Mouse (Mus musculus) cerebellum, adult 2 months (tissue): ENCODE results near the gene Tex264. TPM values are rescaled to one million over a fixed set of nuclear protein-coding genes. Genes with fewer than 3 reads are reported as not detected.

Experiments used
- DNase-seq, 2 experiments: peaks; one replicate each; pipeline ENCODE4 v3.0.0; 2021
- H3K27ac ChIP-seq: fragments of 200-500 bp; 2 replicates; pipeline ENCODE4 v1.5.1; 2012; ENCODE audit warnings: low read length, control low read depth, inconsistent platforms; ENCODE audit not compliant: insufficient read depth
- H3K27me3 ChIP-seq: fragments of 200-500 bp; 2 replicates; pipeline ENCODE4 v1.6.1; 2012; ENCODE audit warnings: inconsistent platforms, mild to moderate bottlenecking, low read length, moderate library complexity; ENCODE audit not compliant: control insufficient read depth, insufficient read depth
- H3K4me1 ChIP-seq: fragments of 200-500 bp; 2 replicates; pipeline ENCODE4 v1.6.1; 2011; ENCODE audit warnings: low read length; ENCODE audit not compliant: control insufficient read depth, insufficient read depth
- H3K4me3 ChIP-seq: fragments of 200-500 bp; replicated peaks from 2 replicates; pipeline ENCODE3; 2011; ENCODE audit warnings: mild to moderate bottlenecking, low read depth, low read length, control low read depth; ENCODE audit not compliant: insufficient read depth
- CTCF ChIP-seq: fragments of 200-500 bp; IDR thresholded peaks from 2 replicates; pipeline ENCODE4 v1.5.1; 2011; ENCODE audit warnings: low read depth, mild to moderate bottlenecking, control low read depth, low read length, moderate library complexity, borderline replicate concordance; ENCODE audit not compliant: insufficient read depth
- POLR2A ChIP-seq: fragments of 200-500 bp; IDR thresholded peaks from 2 replicates; pipeline ENCODE4 v1.6.1; 2011; ENCODE audit warnings: low read length, control low read depth, borderline replicate concordance; ENCODE audit not compliant: insufficient read depth
- WGBS: fragments of 180-500 bp; shearing (Covaris S2); methylation state at CpG from one replicate; pipeline ENCODE4 v1.1.7; 2018; 5-methylcytosine and 5-hydroxymethylcytosine counted together
- polyA plus RNA-seq: library from polyadenylated mRNA; depleted of rRNA; stranded (reverse); fragments of >200 nt; gene quantifications from 2 replicates; pipeline ENCODE4 v1.2.3, GENCODE M21; 2012

The Tex264 gene
- polyA plus RNA-seq, 1 experiment: 96.5 TPM

DNA sequence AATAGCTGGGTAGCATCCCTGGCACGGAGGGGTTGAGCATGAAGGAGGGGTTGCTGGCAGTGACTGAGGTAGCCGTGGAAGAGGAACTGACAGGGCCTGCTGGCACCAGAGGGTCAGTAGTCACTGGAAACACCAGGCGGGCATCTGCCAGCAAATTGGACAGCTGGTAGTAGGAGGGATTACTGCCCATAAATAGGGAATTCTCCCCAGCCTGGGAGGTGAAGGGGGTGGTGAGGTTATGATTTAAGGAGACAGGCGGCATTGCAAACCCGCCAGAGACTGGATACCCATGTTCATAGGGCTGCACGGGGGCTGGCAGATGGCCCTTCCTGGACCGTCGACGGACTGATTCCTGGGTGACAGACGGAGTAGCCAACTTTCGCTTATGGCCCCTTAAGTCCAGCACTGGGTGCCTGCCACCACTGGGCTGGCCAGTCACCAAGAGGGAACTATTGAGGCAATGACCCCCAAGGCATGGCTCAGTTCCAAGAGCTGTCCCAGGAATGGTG, 7.3 kb upstream of the Tex264 start:
- 23% methylated on average over 11 of the region's 11 CpGs for WGBS
- DNase-seq: no peak
- no peak overlapping the region for H3K4me3 ChIP-seq
- TF ChIP-seq CTCF (no peak), POLR2A (no peak)
- no peaks in the 10 kb centered on the region for H3K27me3 ChIP-seq
- H3K27ac ChIP-seq: no peak overlapping the region
- no peaks in the 10 kb centered on the region for H3K4me1 ChIP-seq

GRCm38 (mm10) chr9:106688834-106689233, 3.1 kb upstream of the Tex264 start:
- TF ChIP-seq POLR2A: no peak
- no peak for TF ChIP-seq CTCF
- no peaks in the 10 kb centered on the region for H3K27me3 ChIP-seq
- H3K4me3 ChIP-seq: no peak overlapping the region
- H3K4me1 ChIP-seq: peaks cover 5% of the 10 kb centered on the region; the same call in 1 of the 2 replicates
- DNase-seq: no peak
- H3K27ac ChIP-seq: no peak overlapping the region
- WGBS: 76% methylated on average over 8 of the region's 8 CpGs

GRCm38 (mm10) chr9:106686983-106687650, 1.4 kb upstream of the Tex264 start:
- WGBS: 36% methylated on average over 8 of the region's 8 CpGs
- H3K4me1 ChIP-seq: peaks cover 5% of the 10 kb centered on the region; the same call in 1 of the 2 replicates
- H3K27ac ChIP-seq: no peak overlapping the region
- no peak overlapping the region for H3K4me3 ChIP-seq
- H3K27me3 ChIP-seq: no peaks in the 10 kb centered on the region
- TF ChIP-seq POLR2A (no peak), CTCF (peak; percentile 87)
- peak; percentile 70 to 74 for DNase-seq

DNA sequence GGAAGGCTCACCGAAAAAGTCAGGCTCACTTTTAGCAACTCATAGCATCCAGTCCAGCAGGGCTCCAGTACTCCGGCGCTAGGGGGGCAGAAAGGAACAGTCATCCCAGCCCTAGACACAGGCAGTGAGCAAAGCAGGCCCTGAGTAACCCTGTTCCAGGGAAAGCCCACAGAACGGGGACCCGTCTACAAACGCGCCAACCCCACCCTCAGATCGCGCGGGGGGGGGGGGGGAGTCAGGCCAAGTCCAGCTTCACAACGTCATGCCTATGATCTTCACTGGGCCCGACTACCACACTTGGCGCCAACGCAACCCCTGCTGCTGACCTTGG, 844 bp downstream of the Tex264 start:
- Histone ChIP-seq H3K27me3 (no peaks in the 10 kb centered on the region), H3K4me3 (peak overlapping the region; percentile 99), H3K27ac (peak overlapping the region; percentile 33; the same call in 1 of the 2 replicates), H3K4me1 (peaks cover 5% of the 10 kb centered on the region; the same call in 1 of the 2 replicates)
- DNase-seq: no peak
- 2% methylated on average over 14 of the region's 14 CpGs for WGBS
- no peak for TF ChIP-seq CTCF
- no peak for TF ChIP-seq POLR2A

DNA sequence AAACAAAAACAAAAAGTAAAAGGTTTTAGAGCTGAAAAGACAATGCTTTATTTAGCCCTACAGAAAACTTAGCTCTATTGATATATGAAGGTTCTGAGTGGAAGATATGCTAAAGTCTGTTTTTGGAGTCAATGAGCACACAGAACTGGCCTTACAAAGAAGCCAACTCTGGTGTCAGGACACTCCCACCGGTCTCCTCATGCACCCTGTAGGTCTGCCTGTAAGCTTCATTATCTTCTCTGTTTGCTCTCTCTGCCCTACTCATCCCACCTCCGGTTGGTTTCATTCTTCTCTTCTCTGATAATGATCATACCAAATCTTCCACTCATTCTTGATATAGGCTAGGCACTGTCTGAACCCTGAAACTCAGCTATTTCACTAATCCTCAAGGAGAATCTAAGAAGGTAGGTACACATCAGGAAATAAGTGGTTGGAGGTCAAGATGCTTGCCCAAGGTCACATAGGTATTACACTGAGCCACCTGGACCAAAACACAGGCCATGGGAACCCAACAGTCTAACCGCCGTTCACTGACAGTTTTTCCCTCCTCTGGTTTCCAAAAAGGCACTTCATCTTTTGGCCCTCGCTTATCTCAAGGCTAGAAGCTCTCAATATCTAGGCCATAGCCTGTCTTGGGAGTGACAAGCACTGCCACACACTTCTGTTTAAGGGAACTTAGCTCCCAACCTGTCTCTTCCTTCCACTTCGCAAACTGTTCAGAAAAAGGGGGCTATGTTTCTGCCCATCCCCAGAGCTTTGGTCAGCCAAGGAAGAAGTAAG, 1.4 kb downstream of the Tex264 start:
- WGBS: 73% methylated on average over 6 of the region's 6 CpGs

GRCm38 (mm10) chr9:106681026-106681425, 4.7 kb downstream of the Tex264 start:
- Histone ChIP-seq H3K27ac (no peak overlapping the region), H3K4me1 (peaks cover 9% of the 10 kb centered on the region; the same call in 1 of the 2 replicates), H3K27me3 (no peaks in the 10 kb centered on the region), H3K4me3 (no peak overlapping the region)
- no peak for DNase-seq
- no peak for TF ChIP-seq CTCF
- no peak for TF ChIP-seq POLR2A
- 41% methylated on average over 9 of the region's 9 CpGs for WGBS

More for the DNA sequence above, 1.4 kb downstream of the Tex264 start:
- Histone ChIP-seq H3K27me3 (no peaks in the 10 kb centered on the region), H3K27ac (no peak overlapping the region), H3K4me1 (peaks cover 5% of the 10 kb centered on the region; the same call in 1 of the 2 replicates), H3K4me3 (peak overlapping the region; percentile 99)
- no peak for DNase-seq
- no peak for TF ChIP-seq CTCF
- no peak for TF ChIP-seq POLR2A

DNA sequence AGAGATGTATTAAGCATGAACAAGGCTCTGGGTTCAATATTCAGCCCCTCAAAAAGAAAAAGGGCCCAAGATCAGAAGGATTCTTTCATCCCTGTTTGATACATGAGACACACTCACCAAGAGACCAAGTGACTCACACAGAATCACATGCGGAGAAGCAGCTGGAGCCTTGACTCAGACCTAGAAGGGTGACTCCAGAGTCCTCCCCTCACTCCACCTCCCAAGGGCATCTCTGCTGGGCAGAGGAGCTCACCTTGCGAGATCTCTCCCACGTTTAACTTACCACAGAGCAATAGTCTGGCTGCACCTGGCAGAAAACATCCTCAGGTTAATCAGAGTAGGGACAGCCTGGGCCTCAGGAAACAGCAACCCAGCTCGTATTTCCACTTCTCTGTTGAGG, 7.5 kb downstream of the Tex264 start:
- peaks cover 4% of the 10 kb centered on the region; the same call in 1 of the 2 replicates for H3K4me1 ChIP-seq
- no peaks in the 10 kb centered on the region for H3K27me3 ChIP-seq
- TF ChIP-seq CTCF: no peak
- no peak for TF ChIP-seq POLR2A
- no peak overlapping the region for H3K4me3 ChIP-seq
- WGBS: 80% methylated on average over 4 of the region's 4 CpGs
- H3K27ac ChIP-seq: no peak overlapping the region
- DNase-seq: no peak
